Mouse (Mus musculus): ENCODE data around the gene Spata31d1a.
"Not testable (repeated sequence)": the region's sequence is repeated elsewhere in the genome, so short reads cannot be mapped to it uniquely, and the experiment has no call there.

Spata31d1a gene

GRCm38 (mm10) chr13:59704562-59704961, 5.6 kb downstream of the Spata31d1a start:
- peak; percentile 18 to 40 for DNase-seq (ENCODE audit: inconsistent age in 2 of 2, low spot score in 1 of 2)

- no peak for DNase-seq (ENCODE audit: inconsistent age in 2 of 2, low spot score in 1 of 2)
Observed at GRCm38 (mm10) chr13:59703514-59703913, 6.6 kb downstream of the Spata31d1a start.

GRCm38 (mm10) chr13:59700137-59700536, 10.0 kb downstream of the Spata31d1a start:
- not testable (repeated sequence) for DNase-seq (ENCODE audit: inconsistent age in 2 of 2, low spot score in 1 of 2)

GRCm38 (mm10) chr13:59699131-59699530, 11.0 kb downstream of the Spata31d1a start:
- no peak for DNase-seq (ENCODE audit: inconsistent age in 2 of 2, low spot score in 1 of 2)

GRCm38 (mm10) chr13:59695781-59696180, 14.3 kb downstream of the Spata31d1a start:
- DNase-seq (ENCODE audit: inconsistent age in 2 of 2, low spot score in 1 of 2) = no peak

GRCm38 (mm10) chr13:59694008-59694407, 16.1 kb downstream of the Spata31d1a start, which contains the start of gene 4921517D22Rik:
TSS of gene 4921517D22Rik (minus strand) at chr13:59694108.
- DNase-seq (ENCODE audit: inconsistent age in 2 of 2, low spot score in 1 of 2) = no peak

- DNase-seq (ENCODE audit: inconsistent age in 2 of 2, low spot score in 1 of 2) = no peak
Observed at GRCm38 (mm10) chr13:59691478-59691877, 18.7 kb downstream of the Spata31d1a start.

GRCm38 (mm10) chr13:59690576-59690975, 19.6 kb downstream of the Spata31d1a start:
- no peak for DNase-seq (ENCODE audit: inconsistent age in 2 of 2, low spot score in 1 of 2)

GRCm38 (mm10) chr13:59689843-59690242, 20.3 kb downstream of the Spata31d1a start:
- no peak for DNase-seq (ENCODE audit: inconsistent age in 2 of 2, low spot score in 1 of 2)

GRCm38 (mm10) chr13:59689313-59689712, 20.8 kb downstream of the Spata31d1a start:
- no peak for DNase-seq (ENCODE audit: inconsistent age in 2 of 2, low spot score in 1 of 2)

- DNase-seq (ENCODE audit: inconsistent age in 2 of 2, low spot score in 1 of 2) = no peak
Observed at GRCm38 (mm10) chr13:59688338-59688770, 21.8 kb downstream of the Spata31d1a start.

GRCm38 (mm10) chr13:59685236-59685635, 24.9 kb downstream of the Spata31d1a start:
- no peak for DNase-seq (ENCODE audit: inconsistent age in 2 of 2, low spot score in 1 of 2)

- DNase-seq (ENCODE audit: inconsistent age in 2 of 2, low spot score in 1 of 2) = no peak
Observed at GRCm38 (mm10) chr13:59682629-59683028, 27.5 kb downstream of the Spata31d1a start.

- DNase-seq (ENCODE audit: inconsistent age in 2 of 2, low spot score in 1 of 2) = no peak
Observed at GRCm38 (mm10) chr13:59679908-59680307, 30.2 kb downstream of the Spata31d1a start.

- DNase-seq (ENCODE audit: inconsistent age in 2 of 2, low spot score in 1 of 2) = no peak
Observed at GRCm38 (mm10) chr13:59679306-59679705, 30.8 kb downstream of the Spata31d1a start.

- DNase-seq (ENCODE audit: inconsistent age in 2 of 2, low spot score in 1 of 2) = no peak
Observed at GRCm38 (mm10) chr13:59676316-59677229, 33.6 kb downstream of the Spata31d1a start.

GRCm38 (mm10) chr13:59675151-59676011, 34.7 kb downstream of the Spata31d1a start, which contains the start of gene Golm1:
TSS of gene Golm1 (minus strand) at chr13:59675811.
- DNase-seq (ENCODE audit: inconsistent age in 2 of 2, low spot score in 1 of 2) = peak; percentile 70 to 82

- DNase-seq (ENCODE audit: inconsistent age in 2 of 2, low spot score in 1 of 2) = peak; percentile 23 to 68
Observed at GRCm38 (mm10) chr13:59674761-59675150, 35.4 kb downstream of the Spata31d1a start.

GRCm38 (mm10) chr13:59674215-59674614, 35.9 kb downstream of the Spata31d1a start:
- no peak for DNase-seq (ENCODE audit: inconsistent age in 2 of 2, low spot score in 1 of 2)

GRCm38 (mm10) chr13:59673597-59673996, 36.5 kb downstream of the Spata31d1a start:
- DNase-seq (ENCODE audit: inconsistent age in 2 of 2, low spot score in 1 of 2) = no peak

- no peak for DNase-seq (ENCODE audit: inconsistent age in 2 of 2, low spot score in 1 of 2)
Observed at GRCm38 (mm10) chr13:59672248-59672647, 37.9 kb downstream of the Spata31d1a start.

All from adrenal gland, adult (tissue).